Mouse (Mus musculus): ENCODE measurements around the gene Mbd4. TPM values are rescaled to one million over a fixed set of nuclear protein-coding genes. Genes with fewer than 3 reads are reported as not detected.
"Not testable (repeated sequence)": the region's sequence is repeated elsewhere in the genome, so short reads cannot be mapped to it uniquely, and the experiment has no call there.

Gene Mbd4
- polyA plus RNA-seq, 1 experiment from 2014 or later, result 16.2 TPM

DNA sequence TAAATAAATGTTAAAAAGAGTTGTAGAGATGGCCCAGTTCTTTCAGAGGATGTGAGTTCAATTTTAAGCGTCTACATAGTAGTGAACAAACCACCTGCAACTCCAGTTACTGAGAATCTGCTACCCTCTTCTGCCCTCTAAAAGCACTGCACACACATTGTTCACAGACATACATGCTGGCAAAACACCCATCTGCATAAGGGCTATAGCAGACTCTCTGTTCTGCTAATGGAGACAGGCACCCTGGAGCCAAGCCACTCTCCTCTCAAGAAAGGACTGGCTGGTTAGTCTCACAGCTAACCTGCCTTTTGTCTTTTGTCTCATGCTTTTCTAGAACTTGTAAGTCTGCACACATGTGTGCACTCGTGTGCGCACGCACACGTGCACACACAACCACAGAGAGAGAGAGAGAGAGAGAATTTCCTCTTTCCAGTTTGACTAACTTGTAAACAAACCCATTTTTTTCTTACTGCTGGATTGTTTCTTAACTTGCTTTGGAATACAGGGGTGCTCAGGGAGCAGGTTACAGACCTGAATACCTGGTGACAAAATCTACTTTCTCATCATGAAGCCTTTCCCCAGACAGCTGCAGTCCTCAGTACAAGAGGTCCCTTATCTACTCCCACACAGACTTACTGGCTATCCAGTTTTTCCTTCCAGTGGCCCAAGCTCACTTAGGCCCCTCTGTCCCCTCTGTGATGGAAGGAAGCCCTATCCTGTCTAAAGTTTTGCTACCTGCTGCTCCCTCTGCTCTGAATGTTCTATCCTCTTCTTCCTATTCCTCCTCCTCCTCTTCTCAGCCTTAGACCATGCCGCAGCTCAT is 22.2 kb downstream of the Mbd4 start:
- Histone ChIP-seq H3K9ac (no peak overlapping the region), H3K36me3 (no peaks in the 10 kb centered on the region), H3K27ac (peak overlapping the region; percentile 58), H3K9me3 (replicated peaks) (no peaks in the 10 kb centered on the region), H3K4me1 (peaks cover 34% of the 10 kb centered on the region), H3K27me3 (replicated peaks) (no peaks in the 10 kb centered on the region), H3K4me3 (no peak overlapping the region), H3K4me2 (no peak overlapping the region)
- ATAC-seq, result peak; percentile 60
- 64% methylated on average over 6 of the region's 6 CpGs for WGBS (ENCODE audit: insufficient replicate concordance)

DNA sequence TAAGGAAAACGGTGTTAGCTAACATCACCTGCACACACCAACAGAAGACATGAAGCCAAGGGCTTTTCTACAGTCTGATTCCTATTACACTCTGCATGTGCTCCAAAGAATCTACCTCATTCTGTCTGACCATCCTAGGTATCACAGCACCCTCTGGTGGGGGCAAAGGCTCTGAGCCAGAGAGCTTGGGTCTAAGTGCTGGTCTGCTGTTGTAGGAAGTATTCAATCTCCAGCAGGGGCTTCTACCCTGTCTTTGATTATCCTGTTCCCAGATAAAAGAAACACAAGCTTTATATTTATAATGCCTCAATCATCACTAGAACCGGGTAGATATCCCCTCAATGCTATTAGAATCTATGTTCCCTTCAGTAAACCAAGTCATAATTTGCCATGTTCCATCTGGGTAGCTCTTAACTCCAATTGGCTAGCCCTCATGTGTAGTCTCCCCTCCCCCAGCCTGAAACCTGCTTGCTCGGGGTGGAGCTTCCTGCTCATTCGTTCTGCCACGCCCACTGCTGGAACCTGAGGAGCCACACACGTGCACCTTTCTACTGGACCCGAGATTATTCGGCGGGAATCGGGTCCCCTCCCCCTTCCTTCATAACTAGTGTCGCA is 29.2 kb downstream of the Mbd4 start:
- Histone ChIP-seq H3K27ac (peak overlapping the region; percentile 61), H3K4me2 (peak overlapping the region; percentile 63), H3K4me1 (peaks cover 44% of the 10 kb centered on the region), H3K4me3 (peak overlapping the region; percentile 35), H3K9ac (peak overlapping the region; percentile 39; the same call in 1 of the 2 replicates)
- not testable (repeated sequence) for H3K9me3 ChIP-seq (replicated peaks); H3K27me3 ChIP-seq (replicated peaks); H3K36me3 ChIP-seq
- peak; percentile 94 for ATAC-seq
- WGBS (ENCODE audit: insufficient replicate concordance), result 1% methylated on average over 6 of the region's 11 CpGs

DNA sequence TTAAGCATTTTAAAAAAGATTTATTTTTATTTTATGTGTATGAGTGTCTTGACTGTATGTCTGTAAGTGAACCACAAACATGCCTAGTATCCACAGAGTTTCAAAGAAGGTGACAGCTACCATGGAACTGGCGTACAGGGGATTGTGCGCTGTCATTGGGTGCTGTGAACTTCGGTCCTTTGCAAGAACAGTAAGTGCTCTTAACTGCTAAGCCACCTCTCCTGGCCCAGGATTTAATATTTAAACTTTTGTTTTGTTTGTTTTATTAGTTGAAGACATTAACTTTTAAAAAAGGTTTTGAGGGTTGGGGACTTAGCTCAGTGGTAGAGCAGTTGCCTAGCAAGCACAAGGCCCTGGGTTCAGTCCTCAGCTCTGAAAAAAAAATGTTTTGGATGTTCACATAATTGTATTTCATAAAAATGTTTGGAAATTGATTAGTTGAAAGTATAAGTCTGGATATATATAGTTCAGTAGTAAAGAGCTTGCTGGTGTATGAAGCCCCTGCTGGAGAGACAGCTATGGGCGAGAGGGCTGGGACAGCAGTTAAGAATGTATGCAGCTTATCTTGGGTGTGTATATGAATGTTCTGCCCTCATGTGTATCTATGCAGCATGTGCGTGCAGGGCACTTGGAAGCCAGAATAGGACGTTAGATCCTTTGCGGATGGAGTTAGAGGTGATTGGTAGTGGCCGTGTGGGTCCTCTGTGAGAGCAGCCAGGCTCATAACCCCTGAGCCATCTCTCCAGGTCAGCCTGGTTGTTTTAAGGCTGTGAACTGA is 31.8 kb downstream of the Mbd4 start:
- Histone ChIP-seq H3K27me3 (replicated peaks) (no peaks in the 10 kb centered on the region), H3K4me3 (no peak overlapping the region), H3K9me3 (replicated peaks) (no peaks in the 10 kb centered on the region), H3K36me3 (no peaks in the 10 kb centered on the region), H3K4me2 (peak overlapping the region; percentile 49), H3K27ac (peak overlapping the region; percentile 75), H3K9ac (peak overlapping the region; percentile 48), H3K4me1 (peaks cover 44% of the 10 kb centered on the region)
- peak; percentile 74 for ATAC-seq
- 45% methylated on average over 8 of the region's 8 CpGs for WGBS (ENCODE audit: insufficient replicate concordance)

GRCm38 (mm10) chr6:115818129-115818528 is 35.0 kb downstream of the Mbd4 start:
- Histone ChIP-seq H3K4me1 (peaks cover 48% of the 10 kb centered on the region), H3K9ac (no peak overlapping the region), H3K4me2 (no peak overlapping the region), H3K27ac (no peak overlapping the region), H3K36me3 (no peaks in the 10 kb centered on the region), H3K27me3 (replicated peaks) (no peaks in the 10 kb centered on the region), H3K4me3 (no peak overlapping the region), H3K9me3 (replicated peaks) (no peaks in the 10 kb centered on the region)
- WGBS (ENCODE audit: insufficient replicate concordance), result 78% methylated on average over 2 of the region's 2 CpGs
- no peak for ATAC-seq

GRCm38 (mm10) chr6:115815041-115815440 is 38.1 kb downstream of the Mbd4 start:
- no peaks in the 10 kb centered on the region for H3K36me3 ChIP-seq
- H3K27ac ChIP-seq, result no peak overlapping the region
- no peak for ATAC-seq
- no peaks in the 10 kb centered on the region for H3K9me3 ChIP-seq (replicated peaks)
- no peak overlapping the region for H3K4me3 ChIP-seq
- peaks cover 23% of the 10 kb centered on the region for H3K4me1 ChIP-seq
- WGBS (ENCODE audit: insufficient replicate concordance), result 74% methylated on average over 4 of the region's 4 CpGs
- no peak overlapping the region; the same call in 1 of the 2 replicates for H3K9ac ChIP-seq
- H3K4me2 ChIP-seq, result no peak overlapping the region
- H3K27me3 ChIP-seq (replicated peaks), result no peaks in the 10 kb centered on the region

DNA sequence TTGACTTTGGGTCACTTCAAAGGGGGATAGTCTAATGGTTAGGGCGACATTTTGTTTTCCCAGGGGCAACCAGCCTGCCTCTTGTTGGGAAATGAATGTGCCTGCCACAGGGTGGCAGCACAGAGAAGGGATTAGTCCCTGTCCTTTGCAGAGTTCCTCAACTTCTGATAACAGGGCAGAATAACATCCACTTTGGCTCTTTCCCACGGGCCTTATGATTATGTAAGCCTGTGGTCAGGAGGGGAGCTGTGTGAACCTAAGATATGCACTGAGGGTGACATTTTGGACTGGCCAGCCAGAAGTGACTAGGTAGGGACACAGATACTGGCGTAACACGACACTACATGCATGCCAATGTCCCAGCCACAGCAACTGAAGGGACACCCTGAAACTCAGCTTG is 39.1 kb downstream of the Mbd4 start:
- peak; percentile 70 for ATAC-seq
- Histone ChIP-seq H3K36me3 (no peaks in the 10 kb centered on the region), H3K4me3 (no peak overlapping the region), H3K9me3 (replicated peaks) (no peaks in the 10 kb centered on the region), H3K9ac (peak overlapping the region; percentile 45), H3K27me3 (replicated peaks) (no peaks in the 10 kb centered on the region), H3K4me1 (peaks cover 22% of the 10 kb centered on the region), H3K4me2 (peak overlapping the region; percentile 32), H3K27ac (peak overlapping the region; percentile 52; the same call in 1 of the 2 replicates)
- 13% methylated on average over 4 of the region's 4 CpGs for WGBS (ENCODE audit: insufficient replicate concordance)

GRCm38 (mm10) chr6:115811606-115812005 is 41.6 kb downstream of the Mbd4 start:
- WGBS (ENCODE audit: insufficient replicate concordance), result 68% methylated on average over 8 of the region's 8 CpGs
- Histone ChIP-seq H3K4me3 (no peak overlapping the region), H3K36me3 (peaks cover 12% of the 10 kb centered on the region), H3K9me3 (replicated peaks) (no peaks in the 10 kb centered on the region), H3K27ac (no peak overlapping the region), H3K4me2 (no peak overlapping the region), H3K9ac (no peak overlapping the region), H3K4me1 (peaks cover 32% of the 10 kb centered on the region), H3K27me3 (replicated peaks) (no peaks in the 10 kb centered on the region)
- ATAC-seq, result no peak

GRCm38 (mm10) chr6:115808488-115809231 is 44.5 kb downstream of the Mbd4 start, which contains the start of gene Rpl32:
TSS of gene Rpl32 (minus strand) at chr6:115808747.
- Histone ChIP-seq H3K9me3 (replicated peaks) (no peaks in the 10 kb centered on the region), H3K27ac (peak within 1 kb of the TSS; percentile 87), H3K9ac (peak within 1 kb of the TSS; percentile 93), H3K4me3 (peak within 1 kb of the TSS; percentile 87), H3K4me2 (peak within 1 kb of the TSS; percentile 91), H3K4me1 (peaks cover 38% of the 10 kb centered on the region), H3K27me3 (replicated peaks) (no peaks in the 10 kb centered on the region), H3K36me3 (peaks cover 42% of the 10 kb centered on the region)
- under 1% methylated on average over 47 of the region's 47 CpGs for WGBS (ENCODE audit: insufficient replicate concordance)
- ATAC-seq, result peak; percentile 83

GRCm38 (mm10) chr6:115808196-115808487 is 45.0 kb downstream of the Mbd4 start:
- H3K4me2 ChIP-seq, result peak overlapping the region; percentile 91
- no peak for ATAC-seq
- peak overlapping the region; percentile 93 for H3K9ac ChIP-seq
- H3K36me3 ChIP-seq, result peaks cover 46% of the 10 kb centered on the region
- H3K4me1 ChIP-seq, result peaks cover 38% of the 10 kb centered on the region
- WGBS (ENCODE audit: insufficient replicate concordance), result under 1% methylated on average over 22 of the region's 22 CpGs
- H3K9me3 ChIP-seq (replicated peaks), result no peaks in the 10 kb centered on the region
- peak overlapping the region; percentile 87 for H3K27ac ChIP-seq
- H3K27me3 ChIP-seq (replicated peaks), result no peaks in the 10 kb centered on the region
- peak overlapping the region; percentile 87 for H3K4me3 ChIP-seq

GRCm38 (mm10) chr6:115807464-115808195 is 45.5 kb downstream of the Mbd4 start:
- peak overlapping the region; percentile 93 for H3K9ac ChIP-seq
- H3K36me3 ChIP-seq, result peaks cover 51% of the 10 kb centered on the region
- H3K4me1 ChIP-seq, result peaks cover 38% of the 10 kb centered on the region
- peak overlapping the region; percentile 87 for H3K4me3 ChIP-seq
- no peak for ATAC-seq
- no peaks in the 10 kb centered on the region for H3K27me3 ChIP-seq (replicated peaks)
- H3K27ac ChIP-seq, result peak overlapping the region; percentile 87
- no peaks in the 10 kb centered on the region for H3K9me3 ChIP-seq (replicated peaks)
- peak overlapping the region; percentile 91 for H3K4me2 ChIP-seq
- WGBS (ENCODE audit: insufficient replicate concordance), result 2% methylated on average over 15 of the region's 15 CpGs
